Mouse (Mus musculus) ES-E14 (cell line): ENCODE results near the gene Htr5b.

Experiments
- CHD2 ChIP-seq: IDR thresholded peaks from 2 replicates; pipeline ENCODE4 v1.6.1; 2014; ENCODE audit warnings: mild to moderate bottlenecking, low read depth, low read length, inconsistent platforms
- MAFK ChIP-seq: IDR thresholded peaks from 2 replicates; pipeline ENCODE4 v1.6.1; 2014; ENCODE audit warnings: mild to moderate bottlenecking, low read depth, low read length, inconsistent platforms; ENCODE audit not compliant: insufficient read depth

- TF ChIP-seq CHD2 (no peak), MAFK (no peak)
Measured at GRCm38 (mm10) chr1:121531439-121531838, 3.2 kb upstream of the Htr5b start.
